Mouse (Mus musculus) fat pad, adult 2 months (tissue): Measurements from ENCODE around the gene Cnr2.

ENCODE experiments used
- DNase-seq: peaks from one replicate; pipeline ENCODE4 v3.0.0-alpha.2; 2011; ENCODE audit warnings: low read depth, low spot score; ENCODE audit errors: extremely low read depth

The Cnr2 gene

DNA sequence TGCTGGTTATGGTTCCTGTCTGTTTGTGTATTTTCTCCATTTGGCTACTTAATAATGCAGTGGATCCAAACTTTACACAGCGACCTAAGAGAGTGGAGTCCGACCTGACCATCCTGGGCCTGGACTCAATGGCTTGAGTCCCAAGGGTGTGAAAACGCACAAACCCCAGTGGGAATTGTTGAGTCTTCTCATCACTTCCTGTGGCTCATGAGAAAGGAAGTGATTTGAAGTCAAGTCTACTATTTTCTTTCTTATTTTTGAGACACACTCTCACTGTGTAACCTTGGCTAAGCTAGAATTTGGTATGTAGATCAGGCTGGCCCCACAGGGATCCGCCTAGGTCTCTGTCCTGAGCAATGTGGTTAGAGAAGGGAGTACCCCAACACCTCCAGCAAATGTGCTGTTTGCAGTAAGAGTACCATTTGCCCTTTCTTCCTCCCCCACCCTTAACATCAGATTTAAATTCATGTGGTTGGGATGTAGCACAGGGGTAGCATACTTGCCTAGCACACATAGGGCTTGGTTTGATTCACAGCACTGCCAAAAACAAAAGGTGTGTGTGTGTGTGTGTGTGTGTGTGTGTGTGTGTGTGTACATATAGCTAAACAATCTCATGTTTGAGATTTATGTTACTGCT, 7.5 kb downstream of the Cnr2 start:
- DNase-seq, result no peak

DNA sequence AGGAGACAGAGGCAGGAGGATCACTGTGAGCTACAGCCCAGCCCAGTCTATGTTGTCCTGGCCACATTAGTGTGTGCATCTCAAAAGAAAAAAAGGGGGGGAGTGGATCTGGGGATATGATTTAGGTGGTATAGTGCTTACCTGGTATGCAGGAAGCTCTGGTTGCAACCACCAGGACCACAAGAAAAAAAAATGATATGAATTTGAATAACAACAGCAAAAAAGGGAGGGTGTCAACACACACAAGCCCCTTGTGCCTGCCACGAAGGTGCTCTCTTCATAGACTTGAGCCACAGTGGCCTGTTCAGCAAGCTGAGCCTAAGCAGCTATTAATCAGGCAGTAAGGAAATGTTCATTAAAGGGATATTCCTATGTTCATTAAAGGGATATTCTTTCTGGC, 9.6 kb downstream of the Cnr2 start:
- no peak for DNase-seq

DNA sequence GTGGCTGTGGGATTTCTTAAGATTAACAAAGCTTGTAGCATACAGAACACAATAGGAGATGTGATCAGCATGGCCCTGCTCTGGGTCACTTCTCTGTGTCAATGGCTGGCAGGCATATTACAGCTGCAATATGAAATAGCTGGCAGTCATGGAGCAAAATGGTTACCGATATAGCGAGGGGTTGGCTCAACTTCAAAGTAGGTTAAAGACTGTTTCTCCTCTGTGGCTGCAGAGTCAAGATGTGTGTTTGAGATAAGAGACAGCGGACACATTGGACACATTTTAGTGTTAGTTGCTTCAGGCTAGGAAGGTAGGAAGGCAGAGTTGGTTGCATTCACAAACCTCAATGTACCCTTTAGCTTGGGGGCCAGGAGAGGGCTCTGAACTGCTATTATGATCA, 11.4 kb downstream of the Cnr2 start:
- DNase-seq, result peak; percentile 46

DNA sequence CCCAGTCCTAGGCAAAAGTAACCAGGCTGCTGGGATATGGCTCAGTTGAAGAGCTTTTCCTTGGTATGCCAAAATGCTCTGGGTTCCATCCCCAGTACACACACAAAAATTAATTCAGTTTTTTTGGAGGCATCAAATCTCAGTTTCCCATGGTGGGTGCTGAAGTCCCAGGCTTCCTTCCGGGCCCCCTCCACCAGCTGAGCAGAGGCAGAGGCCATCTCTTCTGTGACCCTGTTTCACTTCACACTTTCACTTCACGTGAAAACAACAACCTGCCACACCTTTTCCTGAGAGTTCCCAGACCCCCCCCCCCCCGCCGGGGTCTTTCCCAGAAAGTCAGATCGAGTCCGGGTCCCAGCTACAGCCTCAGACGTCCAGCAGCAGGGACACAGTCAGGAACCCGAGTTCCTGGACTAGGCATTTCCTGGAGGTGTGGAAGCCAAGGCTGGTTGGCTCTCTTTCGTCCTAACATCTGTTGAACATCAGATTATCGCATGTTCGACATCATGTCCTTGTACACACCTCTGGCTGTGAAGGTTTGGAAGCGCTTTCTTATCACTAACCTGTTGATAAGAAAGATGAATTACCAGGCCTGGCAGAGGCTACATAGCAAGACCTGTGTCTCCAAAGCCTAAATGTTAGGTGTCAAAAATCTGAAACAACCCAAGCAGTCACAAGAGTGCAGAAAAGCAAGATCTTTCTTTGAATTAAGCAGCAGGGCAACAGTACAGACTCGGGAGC, 14.3 kb downstream of the Cnr2 start:
- DNase-seq, result no peak

DNA sequence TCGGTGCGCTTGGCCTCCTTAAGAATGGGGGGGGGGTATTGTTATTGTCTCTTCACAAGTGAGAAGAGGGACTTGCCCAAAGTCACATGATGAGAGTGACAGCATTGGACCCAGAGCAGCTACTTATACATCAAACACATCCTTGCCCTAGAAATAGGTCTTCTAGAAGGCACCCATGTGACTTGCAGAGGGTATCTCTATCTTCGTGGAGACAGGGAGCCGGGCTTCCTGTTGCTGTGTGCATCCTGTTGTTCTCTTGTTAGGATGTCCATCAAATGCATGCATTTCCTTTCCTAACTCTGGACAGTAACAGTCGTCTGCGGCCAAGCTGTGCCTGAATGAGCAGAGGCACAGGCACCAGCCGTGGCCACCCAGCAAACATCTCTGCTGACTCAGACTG, 16.3 kb downstream of the Cnr2 start:
- no peak for DNase-seq

DNA sequence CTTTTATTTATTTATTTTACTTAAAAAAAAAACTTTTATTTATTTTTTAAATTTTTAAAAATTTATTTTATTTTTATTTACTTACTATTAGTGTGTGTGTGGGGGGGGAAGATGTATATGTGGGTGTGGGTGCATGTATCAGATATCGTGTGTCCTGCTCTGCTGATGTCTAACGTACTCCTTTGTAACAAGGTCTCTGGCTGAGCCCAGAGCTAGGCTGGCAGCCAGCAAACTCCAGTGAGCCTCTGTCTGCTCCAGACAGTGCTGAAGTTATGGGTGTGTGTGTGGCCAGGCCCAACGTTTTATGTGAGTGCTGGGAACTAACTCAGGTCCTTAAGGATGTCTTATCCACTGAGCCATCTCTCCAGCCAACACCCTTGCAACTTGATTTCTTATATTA, 17.0 kb downstream of the Cnr2 start:
- DNase-seq, result no peak

DNA sequence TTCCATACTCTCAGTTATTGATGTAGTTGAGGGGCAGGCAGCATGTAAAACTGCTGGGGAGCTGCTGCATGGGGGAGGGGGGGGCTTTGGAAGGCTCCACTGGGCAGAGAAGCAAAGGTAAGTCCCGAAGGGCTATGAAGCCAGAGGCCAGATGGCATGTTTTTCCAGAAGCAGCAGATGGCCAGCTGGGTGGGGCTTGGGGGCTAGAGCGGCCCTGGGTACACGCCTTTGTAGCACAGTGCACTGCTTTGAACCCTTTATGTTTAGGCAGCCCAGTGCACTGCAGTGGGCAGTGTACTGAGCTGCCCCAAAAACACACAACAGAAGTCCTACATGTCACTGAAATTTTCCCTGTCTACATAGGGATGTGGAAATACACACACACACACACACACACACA, 17.6 kb downstream of the Cnr2 start:
- no peak for DNase-seq

DNA sequence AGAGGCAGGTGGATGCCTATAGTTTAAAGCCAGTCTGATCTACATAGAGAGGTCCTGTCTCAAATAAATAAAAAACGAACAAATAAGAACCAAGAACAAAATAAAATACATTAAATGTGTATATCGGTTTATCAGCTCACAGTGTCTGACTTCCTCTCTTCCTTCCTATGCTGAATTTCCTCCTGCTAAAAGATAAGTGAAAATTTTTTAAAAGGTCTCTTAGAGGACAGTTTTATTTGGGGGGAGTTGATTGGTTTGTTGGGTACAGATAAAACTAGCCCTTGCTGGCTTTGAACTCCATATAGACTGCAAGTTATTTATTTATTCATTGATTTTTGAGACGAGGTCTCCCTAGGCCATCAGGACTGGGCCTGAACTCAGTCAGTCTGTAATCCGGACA, 18.2 kb downstream of the Cnr2 start:
- DNase-seq, result no peak

DNA sequence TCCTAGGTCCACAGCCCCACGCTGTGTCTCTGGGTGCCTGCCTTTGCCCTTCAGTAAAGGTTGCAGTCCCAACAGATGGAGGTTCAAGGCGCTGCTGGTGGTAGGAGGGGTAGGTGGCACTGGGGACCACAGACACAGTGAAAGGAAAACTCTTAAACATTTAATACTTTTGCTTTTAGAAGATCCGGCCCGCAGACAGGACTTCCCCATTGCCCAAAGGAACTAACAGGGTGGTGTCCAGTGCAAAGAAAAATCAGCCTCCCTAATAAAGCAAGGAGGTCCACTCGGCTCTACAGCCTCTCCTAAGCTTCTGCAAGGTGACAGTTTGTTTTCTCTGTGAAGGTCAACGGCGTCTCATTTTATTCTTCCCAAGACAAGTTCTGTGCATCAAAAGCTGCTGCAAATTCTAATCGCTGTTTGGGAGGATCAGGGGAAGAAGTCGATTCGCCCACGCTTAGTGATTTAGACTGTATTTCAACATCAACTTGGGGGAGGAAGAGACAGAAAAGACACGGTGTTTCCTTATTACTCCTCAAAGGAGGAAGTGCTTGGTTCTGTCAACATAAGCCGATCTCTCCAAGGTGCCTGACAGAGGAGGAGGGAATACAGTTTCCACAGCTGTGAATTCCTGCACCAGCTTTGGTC, 23.6 kb downstream of the Cnr2 start:
- peak; percentile 50 for DNase-seq

DNA sequence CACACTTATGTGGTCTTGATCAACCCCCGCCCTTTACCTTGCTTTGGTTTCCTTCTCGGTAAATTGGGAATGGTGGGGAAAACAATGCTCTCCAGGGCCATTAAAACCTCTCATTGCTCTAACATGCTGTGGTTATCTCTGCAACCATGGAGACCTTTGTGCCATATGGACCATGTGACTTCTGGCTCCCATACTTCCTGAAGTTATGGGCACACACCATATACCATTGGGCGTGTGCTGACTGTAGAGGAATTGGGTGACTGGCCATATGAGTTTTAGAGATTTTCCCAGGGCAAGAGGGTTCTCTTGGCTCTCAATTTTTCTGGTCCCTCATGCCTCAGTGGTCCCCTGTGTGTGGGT, 24.1 kb downstream of the Cnr2 start:
- no peak for DNase-seq

DNA sequence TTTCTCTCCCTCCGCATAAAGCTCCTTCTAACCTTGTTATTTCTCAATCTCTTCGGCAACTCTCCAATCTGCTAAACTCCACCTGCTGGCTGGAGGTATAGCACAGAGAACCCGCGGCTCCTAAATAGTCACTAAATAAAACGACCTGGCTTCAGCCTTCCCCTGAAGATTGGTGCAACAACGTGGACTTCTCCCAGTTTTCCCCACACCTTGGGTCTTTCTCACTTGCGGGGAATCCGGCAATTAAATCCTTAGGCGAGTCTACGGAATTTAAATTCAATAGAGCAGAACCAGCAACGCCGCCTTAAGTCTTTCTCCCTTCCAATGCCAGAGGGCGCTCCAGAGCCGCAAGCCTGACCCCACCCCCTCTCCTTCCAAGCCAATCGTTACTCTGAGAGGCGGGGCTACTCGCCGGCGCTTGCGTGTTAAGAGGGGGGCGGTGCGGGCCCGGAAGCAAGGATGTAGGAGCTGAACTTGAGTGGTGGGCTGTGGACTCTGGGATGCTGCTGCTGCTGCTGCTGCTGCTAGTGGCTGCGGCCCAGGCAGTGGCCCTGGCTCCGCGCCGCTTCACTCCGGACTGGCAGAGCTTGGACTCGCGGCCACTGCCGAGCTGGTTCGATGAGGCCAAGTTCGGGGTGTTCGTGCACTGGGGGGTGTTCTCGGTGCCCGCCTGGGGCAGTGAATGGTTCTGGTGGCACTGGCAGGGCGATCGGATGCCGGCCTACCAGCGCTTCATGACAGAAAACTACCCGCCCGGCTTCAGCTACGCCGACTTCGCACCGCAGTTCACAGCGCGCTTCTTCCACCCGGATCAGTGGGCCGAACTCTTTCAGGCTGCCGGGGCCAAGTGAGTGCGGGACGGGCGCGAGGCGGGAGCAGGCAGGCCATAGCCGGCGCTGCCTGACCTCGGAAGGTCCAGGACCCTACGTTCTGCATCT, 25.4 kb downstream of the Cnr2 start, which contains the start of gene Fuca1:
Gene Fuca1 (plus strand): TSS at position 432 of the 938 bp plus-strand sequence.
- DNase-seq, result peak; percentile 50

DNA sequence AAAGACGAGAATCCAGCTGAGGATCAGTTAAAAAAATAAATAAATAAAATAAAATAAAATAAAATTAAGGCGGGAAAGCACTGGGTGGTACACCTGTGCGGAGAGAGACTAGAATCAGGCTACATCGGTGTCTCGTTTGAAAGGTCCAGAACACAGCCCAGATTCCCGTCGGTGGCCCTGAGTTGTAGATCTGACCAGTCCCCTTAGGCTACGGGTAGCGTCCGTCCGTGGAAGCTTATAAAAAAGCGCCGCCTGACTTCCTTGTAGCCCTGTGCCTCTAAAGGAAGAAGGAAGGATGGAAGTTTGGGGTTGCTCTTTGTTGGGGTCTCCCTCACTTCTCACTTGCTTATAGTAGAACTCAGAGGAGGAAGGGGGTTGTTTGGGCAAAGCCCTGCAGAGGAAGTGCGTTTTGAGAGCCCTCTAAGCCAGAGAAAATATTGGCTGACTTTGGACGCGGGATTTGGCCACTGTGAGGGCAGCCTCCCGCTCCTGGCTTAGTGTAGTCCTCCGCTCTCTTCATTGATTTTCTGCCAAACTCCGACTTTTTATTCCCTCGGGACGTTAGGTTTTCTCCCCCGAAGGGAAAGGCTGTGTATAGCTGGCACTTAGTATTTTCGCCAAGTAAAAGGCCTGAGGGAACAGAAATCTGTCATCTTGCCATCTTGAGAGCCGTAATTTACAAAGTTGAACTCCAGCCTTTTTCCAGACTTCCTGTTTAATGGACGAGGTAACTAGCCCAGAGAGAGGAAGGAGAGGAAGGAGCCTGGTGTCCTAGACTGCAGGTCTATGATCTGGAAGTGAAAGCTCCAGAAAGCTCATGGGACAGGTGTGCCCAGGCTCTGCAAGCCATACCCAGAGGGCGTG, 26.3 kb downstream of the Cnr2 start:
- no peak for DNase-seq

DNA sequence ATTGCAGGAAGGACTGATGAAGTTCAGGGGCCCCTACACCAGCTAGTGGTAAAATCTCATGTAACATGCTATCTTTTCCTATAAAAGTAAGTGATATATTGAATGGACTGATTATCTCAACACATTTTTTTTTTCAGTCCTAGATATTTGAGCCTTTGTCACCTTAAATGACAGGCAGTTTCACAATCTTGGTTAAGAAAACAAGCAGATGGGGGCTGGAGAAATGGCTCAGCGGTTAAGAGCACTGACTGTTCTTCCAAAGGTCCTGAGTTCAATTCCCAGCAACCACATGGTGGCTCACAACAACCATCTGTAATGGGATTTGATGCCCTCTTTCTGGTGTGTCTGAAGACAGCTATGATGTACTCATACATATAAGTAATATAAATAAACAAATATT, 27.0 kb downstream of the Cnr2 start:
- DNase-seq, result no peak

DNA sequence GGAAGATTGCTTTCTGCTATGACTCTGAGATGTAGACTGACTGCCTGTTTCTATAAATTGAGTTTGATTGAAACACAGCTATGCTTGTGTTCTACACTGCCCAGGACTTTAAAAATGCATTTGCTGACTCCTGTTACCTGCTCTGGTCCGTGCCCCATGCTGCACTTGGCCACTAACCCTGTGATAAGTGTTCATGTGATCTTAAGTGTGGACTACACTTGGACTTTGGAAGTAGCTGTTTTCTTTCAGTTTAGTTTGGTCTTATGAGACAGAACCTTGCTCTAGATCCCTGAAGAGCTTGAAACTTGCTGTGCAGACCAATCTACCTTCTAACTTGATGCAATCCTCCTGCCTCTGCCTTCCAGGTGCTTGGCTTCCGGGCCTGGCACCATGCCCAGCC, 29.2 kb downstream of the Cnr2 start:
- DNase-seq, result no peak

DNA sequence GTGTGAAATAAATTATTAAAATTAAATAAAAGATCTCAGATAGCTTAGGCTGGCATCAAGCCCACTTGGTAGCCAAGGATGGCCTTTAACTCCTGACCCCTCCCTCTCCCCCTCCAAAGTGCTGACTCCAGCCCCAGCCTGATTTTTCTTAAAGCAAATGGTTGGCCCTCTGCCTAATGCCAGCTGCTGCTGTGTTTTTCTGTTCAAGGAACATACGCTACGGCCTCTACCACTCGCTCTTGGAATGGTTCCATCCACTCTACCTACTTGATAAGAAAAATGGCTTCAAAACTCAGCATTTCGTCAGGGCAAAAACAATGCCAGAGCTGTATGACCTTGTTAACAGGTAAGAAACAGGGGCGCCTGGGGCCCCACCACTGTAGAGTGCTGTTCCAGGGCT, 30.1 kb downstream of the Cnr2 start:
- DNase-seq, result no peak

DNA sequence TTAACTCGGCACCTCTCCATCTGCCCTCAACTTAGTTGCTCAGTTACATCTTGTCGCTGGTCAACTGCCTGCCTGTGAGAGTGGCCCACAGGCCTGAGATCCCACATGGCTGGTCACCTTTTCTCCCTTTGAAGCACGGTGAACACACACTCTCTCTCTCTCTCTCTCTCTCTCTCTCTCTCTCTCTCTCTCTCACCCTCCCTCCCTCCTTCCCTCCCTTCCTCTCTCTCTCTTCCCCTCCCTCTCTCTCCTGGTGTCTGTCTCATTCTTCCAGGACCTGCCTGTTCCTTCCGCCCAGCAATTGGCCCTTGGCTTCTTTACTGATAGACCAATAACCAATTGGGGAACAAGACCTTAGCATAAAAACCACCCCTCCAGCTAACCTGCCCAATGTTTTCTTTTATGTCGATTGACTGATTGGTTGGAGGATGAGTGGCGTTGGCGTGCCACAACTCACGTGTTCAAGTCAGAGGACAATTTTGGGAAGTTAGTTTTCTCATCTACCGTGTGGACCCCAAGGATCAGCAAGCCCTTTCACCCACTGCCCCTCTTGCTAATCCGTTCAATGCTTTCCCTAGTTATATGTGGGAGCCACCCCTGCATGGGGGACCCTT, 31.1 kb downstream of the Cnr2 start:
- DNase-seq, result no peak

DNA sequence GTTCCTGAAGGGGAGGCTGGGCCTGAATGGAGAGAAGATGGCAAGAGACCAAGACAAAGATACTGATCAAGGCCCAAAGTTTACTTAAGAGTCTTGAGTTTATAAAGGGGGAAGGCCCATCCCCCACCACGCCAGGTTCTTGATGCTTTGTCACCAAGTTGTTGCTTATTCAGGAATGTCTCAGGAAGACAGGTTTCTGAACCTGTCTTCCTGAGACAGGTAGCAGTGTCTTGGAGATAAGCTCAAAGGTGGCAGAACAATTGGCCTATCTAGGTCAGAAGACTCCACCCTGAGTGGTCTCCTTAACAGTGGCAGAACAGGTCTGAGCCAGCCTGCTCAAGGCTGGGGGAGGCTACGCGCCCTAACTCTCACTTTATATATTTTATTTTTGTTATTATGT, 31.7 kb downstream of the Cnr2 start:
- DNase-seq, result no peak

DNA sequence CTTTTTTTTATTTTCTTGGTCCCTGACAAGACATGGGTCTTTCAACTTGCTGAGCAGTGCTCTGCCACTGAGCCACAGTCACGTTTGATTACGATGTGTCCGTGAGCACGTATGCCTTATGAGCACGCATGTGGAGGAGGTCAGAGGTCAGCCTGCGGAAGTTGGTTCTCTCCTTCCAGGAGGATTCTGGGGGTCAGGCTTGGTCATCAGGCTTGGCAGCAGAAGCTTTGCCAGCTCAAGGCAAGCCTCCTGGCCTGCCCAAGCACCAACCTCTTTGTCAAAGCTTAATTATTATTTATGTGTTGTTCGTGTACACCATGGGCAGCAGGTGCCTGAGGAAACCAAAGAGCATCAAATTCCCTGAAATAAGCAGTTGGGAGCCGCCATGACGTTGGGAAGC, 33.2 kb downstream of the Cnr2 start:
- no peak for DNase-seq

DNA sequence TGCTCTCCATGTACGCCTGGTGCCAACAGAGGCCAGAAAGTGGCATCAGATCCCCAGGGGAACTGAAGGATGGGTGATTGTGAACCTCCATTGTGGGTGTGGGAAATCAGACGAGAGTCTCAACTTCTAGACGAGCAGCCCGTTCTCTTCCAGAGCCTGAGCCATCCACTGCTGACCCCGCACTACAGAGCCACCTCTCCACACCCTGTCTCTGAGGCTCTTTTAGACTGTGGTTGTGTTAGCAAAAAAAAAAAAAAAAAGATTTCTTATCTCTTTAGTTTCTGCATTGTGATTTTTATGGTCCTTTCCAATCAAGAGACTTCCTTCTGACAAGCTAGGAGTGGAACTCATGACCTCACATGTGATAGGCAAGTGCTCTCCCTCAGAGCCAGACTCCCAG, 34.2 kb downstream of the Cnr2 start:
- DNase-seq, result no peak

DNA sequence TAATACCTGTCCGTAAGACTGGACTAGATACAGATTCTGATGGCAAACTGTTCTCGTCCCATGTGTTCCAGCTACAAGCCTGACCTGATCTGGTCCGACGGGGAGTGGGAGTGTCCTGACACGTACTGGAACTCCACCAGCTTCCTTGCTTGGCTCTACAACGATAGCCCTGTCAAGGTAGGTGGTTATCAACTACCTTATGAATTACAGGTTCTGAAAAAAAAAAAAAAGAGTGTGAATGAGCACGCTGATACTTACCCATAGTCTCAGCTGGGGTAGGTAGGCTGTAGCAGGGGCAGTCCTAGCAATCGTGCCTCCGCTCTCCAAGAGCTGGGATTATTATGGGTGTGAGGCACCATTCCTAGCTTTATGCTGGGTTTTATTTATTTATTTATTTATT, 34.6 kb downstream of the Cnr2 start:
- no peak for DNase-seq
